Mouse (Mus musculus): ENCODE measurements around the gene Odf2l. TPM values are rescaled to one million over a fixed set of nuclear protein-coding genes. Genes with fewer than 3 reads are reported as not detected.

Odf2l gene
- total RNA-seq, 2 experiments from 2014 or later: 20.3 to 24.4 TPM

GRCm38 (mm10) chr3:145198050-145198449 is 79.7 kb downstream of the Odf2l start:
- DNase-seq: no peak
- intact Hi-C loops (cut with DNase I): no loop called here

Other genes with a start within 250 kb of the Odf2l start
- not detected for gene Clca4b, start 186.1 kb upstream of the Odf2l start, total RNA-seq (2021)
- gene Clca4a, start 143.5 kb upstream of the Odf2l start, total RNA-seq (2021): not detected
- not detected for gene Clca1, start 85.8 kb upstream of the Odf2l start, total RNA-seq (2021)
- not detected for gene Clca2, start 19.1 kb upstream of the Odf2l start, total RNA-seq (2021)
- gene Col24a1, start 173.9 kb downstream of the Odf2l start, total RNA-seq (2021): 1 to 10 TPM; 3.0 to 3.4 TPM